ENCODE assay signal across 13 mouse cellular contexts in genomic region chr5:32950702-32951274, GRCm38 (mm10).
DNase-seq lines count a peak whose midpoint lies in the region; ATAC-seq lines count a peak whose summit lies in the region.
"Had no signal": no experiment of that assay in that cellular context is flagged by ENCODE, and none has a peak within 500 bp of the region (broad histone marks: within the 10 kb centered on the region; RNA-seq: fewer than 3 reads in every experiment).

No protein-coding gene starts in this region.

- DNase-seq in heart, embryonic 10.5 days (ENCODE audit: low spot score): no peak
- DNase-seq in thymus, postnatal 0 days (ENCODE audit: low spot score): peak; percentile 55
- no peak for DNase-seq in thymus, adult 18-20 months
- DNase-seq in liver, embryonic 13.5 days: peak; percentile 72
- DNase-seq in adrenal gland, postnatal 36 days: no peak
- DNase-seq: B cell, adult 2 months; embryo, embryonic 11 days; gastrocnemius, postnatal 25 days; kidney, postnatal 14 days had no signal

- no peak overlapping the region for H3K4me2 ChIP-seq in heart, embryonic 13.5 days
- peak overlapping the region; percentile 41 for H3K4me2 ChIP-seq in liver, embryonic 13.5 days
- H3K4me2 ChIP-seq in hindbrain, embryonic 16.5 days (ENCODE audit: low read length): no peak overlapping the region
- no peak overlapping the region for H3K4me2 ChIP-seq in forebrain, embryonic 12.5 days
- H3K4me2 ChIP-seq: midbrain, embryonic 11.5 days had no signal

- peak overlapping the region; percentile 77 for H3K27ac ChIP-seq in heart, embryonic 13.5 days (replicated peaks)
- H3K27ac ChIP-seq in heart, embryonic 10.5 days: no peak overlapping the region
- H3K27ac ChIP-seq in liver, embryonic 13.5 days: peak overlapping the region; percentile 90
- H3K27ac ChIP-seq in hindbrain, embryonic 16.5 days (ENCODE audit: low read depth, low read length): no peak overlapping the region
- no peak overlapping the region for H3K27ac ChIP-seq in forebrain, embryonic 12.5 days

- ATAC-seq in heart, embryonic 13.5 days (ENCODE audit: extremely low read depth, insufficient number of reproducible peaks, low FRiP score, low TSS enrichment): no peak
- ATAC-seq in liver, embryonic 13.5 days (ENCODE audit: low read depth): peak; percentile 98
- ATAC-seq in hindbrain, embryonic 16.5 days: no peak
- ATAC-seq in forebrain, embryonic 12.5 days (ENCODE audit: low FRiP score): no peak

- H3K9ac ChIP-seq in heart, embryonic 13.5 days: no peak overlapping the region
- H3K9ac ChIP-seq in liver, embryonic 13.5 days: peak overlapping the region; percentile 27; the same call in 1 of the 2 replicates
- no peak overlapping the region for H3K9ac ChIP-seq in hindbrain, embryonic 16.5 days (ENCODE audit: low read depth, low read length)
- H3K9ac ChIP-seq in forebrain, embryonic 12.5 days: no peak overlapping the region

- no peaks in the 10 kb centered on the region for H3K27me3 ChIP-seq in heart, embryonic 13.5 days (replicated peaks)
- no peaks in the 10 kb centered on the region for H3K27me3 ChIP-seq in heart, embryonic 10.5 days (ENCODE audit: insufficient read depth, poor library complexity, severe bottlenecking)
- H3K27me3 ChIP-seq in liver, embryonic 13.5 days: no peaks in the 10 kb centered on the region
- no peaks in the 10 kb centered on the region for H3K27me3 ChIP-seq in hindbrain, embryonic 16.5 days (replicated peaks; ENCODE audit: control insufficient read depth, insufficient read depth, low read length)
- H3K27me3 ChIP-seq in forebrain, embryonic 12.5 days: no peaks in the 10 kb centered on the region

- H3K4me3 ChIP-seq in heart, embryonic 13.5 days: no peak overlapping the region
- no peak overlapping the region for H3K4me3 ChIP-seq in heart, embryonic 10.5 days
- H3K4me3 ChIP-seq in liver, embryonic 13.5 days (replicated peaks): no peak overlapping the region
- no peak overlapping the region for H3K4me3 ChIP-seq in hindbrain, embryonic 16.5 days (ENCODE audit: low read length)
- no peak overlapping the region for H3K4me3 ChIP-seq in forebrain, embryonic 12.5 days (replicated peaks)

- H3K36me3 ChIP-seq in heart, embryonic 13.5 days: peaks cover 69% of the 10 kb centered on the region
- peaks cover 63% of the 10 kb centered on the region for H3K36me3 ChIP-seq in heart, embryonic 10.5 days
- H3K36me3 ChIP-seq in liver, embryonic 13.5 days: peaks cover 55% of the 10 kb centered on the region
- H3K36me3 ChIP-seq in hindbrain, embryonic 16.5 days (ENCODE audit: control insufficient read depth, insufficient read depth, low read length): peaks cover 33% of the 10 kb centered on the region
- peaks cover 55% of the 10 kb centered on the region for H3K36me3 ChIP-seq in forebrain, embryonic 12.5 days (replicated peaks)

- H3K4me1 ChIP-seq in heart, embryonic 13.5 days: peaks cover 14% of the 10 kb centered on the region
- peaks cover 4% of the 10 kb centered on the region for H3K4me1 ChIP-seq in heart, embryonic 10.5 days
- peaks cover 26% of the 10 kb centered on the region for H3K4me1 ChIP-seq in liver, embryonic 13.5 days (replicated peaks)
- H3K4me1 ChIP-seq in hindbrain, embryonic 16.5 days (ENCODE audit: control insufficient read depth, insufficient read depth, low read depth, low read length): no peaks in the 10 kb centered on the region
- no peaks in the 10 kb centered on the region for H3K4me1 ChIP-seq in forebrain, embryonic 12.5 days

- no peaks in the 10 kb centered on the region for H3K9me3 ChIP-seq in heart, embryonic 13.5 days
- no peaks in the 10 kb centered on the region for H3K9me3 ChIP-seq in heart, embryonic 10.5 days
- no peaks in the 10 kb centered on the region for H3K9me3 ChIP-seq in liver, embryonic 13.5 days (replicated peaks)
- no peaks in the 10 kb centered on the region for H3K9me3 ChIP-seq in hindbrain, embryonic 16.5 days (ENCODE audit: control insufficient read depth, low read length)
- no peaks in the 10 kb centered on the region for H3K9me3 ChIP-seq in forebrain, embryonic 12.5 days

- 16% methylated on average over 3 of the region's 3 CpGs for WGBS in heart, embryonic 13.5 days
- 28% methylated on average over 3 of the region's 3 CpGs for WGBS in heart, embryonic 10.5 days
- WGBS in liver, embryonic 13.5 days (ENCODE audit: insufficient replicate concordance): 13% methylated on average over 3 of the region's 3 CpGs
- WGBS in hindbrain, embryonic 16.5 days: 87% methylated on average over 3 of the region's 3 CpGs
- 92% methylated on average over 3 of the region's 3 CpGs for WGBS in forebrain, embryonic 12.5 days

Comparison
In these comparisons a context has a peak if more than half of its experiments do, and no peak if none do; other contexts are left out.
1. H3K27ac ChIP-seq: peak in heart, embryonic 13.5 days (single experiment) and liver, embryonic 13.5 days (single experiment); none in heart, embryonic 10.5 days (single experiment), hindbrain, embryonic 16.5 days (single experiment) and forebrain, embryonic 12.5 days (single experiment).
2. DNase-seq: peak in thymus, postnatal 0 days (single experiment) and liver, embryonic 13.5 days (single experiment); none in heart, embryonic 10.5 days (single experiment), thymus, adult 18-20 months (0 of 2) and adrenal gland, postnatal 36 days (0 of 2).